In genomic region chr1:42865336-42865939, GRCm38 (mm10) we compare ENCODE assay signal across 15 mouse cellular contexts. TPM values are rescaled to one million over a fixed set of nuclear protein-coding genes. Genes with fewer than 3 reads are reported as not detected.
DNase-seq lines count a peak whose midpoint lies in the region; ATAC-seq and TF ChIP-seq lines count a peak whose summit lies in the region.
"Had no signal": no experiment of that assay in that cellular context is flagged by ENCODE, and none has a peak within 500 bp of the region (broad histone marks: within the 10 kb centered on the region; RNA-seq: fewer than 3 reads in every experiment).

No protein-coding gene starts in this region.

- no peak for DNase-seq in midbrain, embryonic 14.5 days
- DNase-seq in hindbrain, postnatal 0 days (ENCODE audit: low spot score) = no peak
- DNase-seq in splenic B cell, adult 2 months (ENCODE audit: low read depth, low spot score) = peak; percentile 5
- no peak for DNase-seq in gastrocnemius, postnatal 10 days
- DNase-seq: adrenal gland, postnatal 25 days; cerebellum, postnatal 25 days; kidney, postnatal 36 days; thymus, adult 2 months had no signal

- H3K9ac ChIP-seq in intestine, embryonic 16.5 days (ENCODE audit: low read depth, low read length) = no peak overlapping the region
- no peak overlapping the region for H3K9ac ChIP-seq in intestine, postnatal 0 days (ENCODE audit: low read depth, low read length)
- H3K9ac ChIP-seq in midbrain, embryonic 13.5 days (replicated peaks) = no peak overlapping the region
- H3K9ac ChIP-seq in midbrain, embryonic 14.5 days (replicated peaks; ENCODE audit: low read length) = no peak overlapping the region
- no peak overlapping the region for H3K9ac ChIP-seq in hindbrain, postnatal 0 days (replicated peaks; ENCODE audit: low read length)
- H3K9ac ChIP-seq: embryonic facial prominence, embryonic 12.5 days; limb, embryonic 12.5 days had no signal

- H3K4me2 ChIP-seq in intestine, embryonic 16.5 days (ENCODE audit: low read depth, low read length) = no peak overlapping the region
- H3K4me2 ChIP-seq in intestine, postnatal 0 days (replicated peaks; ENCODE audit: low read depth) = no peak overlapping the region
- no peak overlapping the region for H3K4me2 ChIP-seq in midbrain, embryonic 13.5 days (replicated peaks)
- no peak overlapping the region for H3K4me2 ChIP-seq in midbrain, embryonic 14.5 days (ENCODE audit: low read length)
- H3K4me2 ChIP-seq in hindbrain, postnatal 0 days (ENCODE audit: low read depth, low read length) = no peak overlapping the region
- H3K4me2 ChIP-seq: embryonic facial prominence, embryonic 12.5 days; limb, embryonic 12.5 days had no signal

- 90% methylated on average over 4 of the region's 4 CpGs for WGBS in intestine, embryonic 16.5 days
- 96% methylated on average over 4 of the region's 4 CpGs for WGBS in intestine, postnatal 0 days
- 94% methylated on average over 4 of the region's 4 CpGs for whole genome bisulfite sequencing in midbrain, embryonic 13.5 days
- whole genome bisulfite sequencing in midbrain, embryonic 14.5 days = 96% methylated on average over 4 of the region's 4 CpGs
- WGBS in hindbrain, postnatal 0 days = 99% methylated on average over 4 of the region's 4 CpGs

- no peaks in the 10 kb centered on the region for H3K9me3 ChIP-seq in intestine, embryonic 16.5 days (ENCODE audit: control insufficient read depth, low read length)
- H3K9me3 ChIP-seq in intestine, postnatal 0 days (ENCODE audit: control insufficient read depth) = no peaks in the 10 kb centered on the region
- no peaks in the 10 kb centered on the region for H3K9me3 ChIP-seq in midbrain, embryonic 13.5 days
- no peaks in the 10 kb centered on the region for H3K9me3 ChIP-seq in midbrain, embryonic 14.5 days (ENCODE audit: control insufficient read depth, low read length)
- no peaks in the 10 kb centered on the region for H3K9me3 ChIP-seq in hindbrain, postnatal 0 days (ENCODE audit: low read length)
- H3K9me3 ChIP-seq: embryonic facial prominence, embryonic 12.5 days; heart, embryonic 10.5 days; limb, embryonic 12.5 days had no signal

- H3K27ac ChIP-seq in intestine, embryonic 16.5 days (ENCODE audit: low read length) = no peak overlapping the region
- H3K27ac ChIP-seq in intestine, postnatal 0 days (ENCODE audit: low read depth, low read length) = no peak overlapping the region
- H3K27ac ChIP-seq in midbrain, embryonic 13.5 days = no peak overlapping the region
- H3K27ac ChIP-seq in midbrain, embryonic 14.5 days (replicated peaks; ENCODE audit: low read depth, low read length) = no peak overlapping the region
- no peak overlapping the region for H3K27ac ChIP-seq in hindbrain, postnatal 0 days
- H3K27ac ChIP-seq: embryonic facial prominence, embryonic 12.5 days; heart, embryonic 10.5 days; limb, embryonic 12.5 days had no signal

- no peaks in the 10 kb centered on the region for H3K4me1 ChIP-seq in intestine, embryonic 16.5 days (ENCODE audit: control insufficient read depth, insufficient read depth, low read length)
- H3K4me1 ChIP-seq in intestine, postnatal 0 days (replicated peaks; ENCODE audit: control insufficient read depth, insufficient read depth, low read length) = no peaks in the 10 kb centered on the region
- H3K4me1 ChIP-seq in midbrain, embryonic 13.5 days (replicated peaks) = no peaks in the 10 kb centered on the region
- H3K4me1 ChIP-seq in midbrain, embryonic 14.5 days (ENCODE audit: control insufficient read depth, insufficient read depth, low read length) = no peaks in the 10 kb centered on the region
- H3K4me1 ChIP-seq in hindbrain, postnatal 0 days (ENCODE audit: insufficient read depth, low read length) = no peaks in the 10 kb centered on the region
- H3K4me1 ChIP-seq: embryonic facial prominence, embryonic 12.5 days; limb, embryonic 12.5 days had no signal

- no peak for TF ChIP-seq CTCF in intestine, postnatal 0 days (IDR thresholded peaks at IDR 0.05; ENCODE audit: low read depth)
- TF ChIP-seq CTCF in hindbrain, postnatal 0 days (IDR thresholded peaks at IDR 0.05; ENCODE audit: low read depth) = no peak

- ATAC-seq in intestine, embryonic 16.5 days = peak; percentile 28; the same call in 1 of the 2 replicates
- no peak for ATAC-seq in intestine, postnatal 0 days
- peak; percentile 58 for ATAC-seq in midbrain, embryonic 13.5 days
- no peak for ATAC-seq in midbrain, embryonic 14.5 days (ENCODE audit: low FRiP score, low TSS enrichment)
- ATAC-seq in hindbrain, postnatal 0 days = 0 out of 2 replicates have a peak, but pooled peaks have one; percentile 21
- ATAC-seq: CD4-positive, CD25-positive, alpha-beta regulatory T cell, adult 4 months had no signal

- no peak overlapping the region for H3K4me3 ChIP-seq in intestine, embryonic 16.5 days (ENCODE audit: low read length)
- no peak overlapping the region for H3K4me3 ChIP-seq in intestine, postnatal 0 days (ENCODE audit: low read depth, low read length)
- no peak overlapping the region for H3K4me3 ChIP-seq in midbrain, embryonic 13.5 days (replicated peaks)
- H3K4me3 ChIP-seq in midbrain, embryonic 14.5 days (replicated peaks; ENCODE audit: low read depth, low read length) = no peak overlapping the region
- H3K4me3 ChIP-seq in hindbrain, postnatal 0 days (ENCODE audit: low read length) = no peak overlapping the region
- H3K4me3 ChIP-seq: embryonic facial prominence, embryonic 12.5 days; heart, embryonic 10.5 days; limb, embryonic 12.5 days had no signal

- 0 out of 2 replicates have a peak, but pooled peaks cover 2% of the 10 kb centered on the region for H3K36me3 ChIP-seq in intestine, embryonic 16.5 days (ENCODE audit: control insufficient read depth, insufficient read depth, low read length)
- peaks cover 19% of the 10 kb centered on the region; the same call in 1 of the 2 replicates for H3K36me3 ChIP-seq in intestine, postnatal 0 days (ENCODE audit: control insufficient read depth, insufficient read depth)
- H3K36me3 ChIP-seq in midbrain, embryonic 13.5 days = peaks cover 20% of the 10 kb centered on the region
- H3K36me3 ChIP-seq in midbrain, embryonic 14.5 days (ENCODE audit: control insufficient read depth, insufficient read depth, low read length) = peaks cover 20% of the 10 kb centered on the region
- H3K36me3 ChIP-seq in hindbrain, postnatal 0 days (ENCODE audit: insufficient read depth, low read length) = 0 out of 2 replicates have a peak, but pooled peaks cover 9% of the 10 kb centered on the region
- no peaks in the 10 kb centered on the region for H3K36me3 ChIP-seq in splenic B cell, adult 2 months (ENCODE audit: control insufficient read depth, insufficient read depth, low read length, poor library complexity, severe bottlenecking)

- H3K27me3 ChIP-seq in intestine, embryonic 16.5 days (replicated peaks; ENCODE audit: control insufficient read depth, insufficient read depth, low read length) = no peaks in the 10 kb centered on the region
- H3K27me3 ChIP-seq in intestine, postnatal 0 days (replicated peaks; ENCODE audit: control insufficient read depth, insufficient read depth, low read length) = no peaks in the 10 kb centered on the region
- H3K27me3 ChIP-seq in midbrain, embryonic 13.5 days = no peaks in the 10 kb centered on the region
- no peaks in the 10 kb centered on the region for H3K27me3 ChIP-seq in midbrain, embryonic 14.5 days (ENCODE audit: control insufficient read depth, insufficient read depth, low read length)
- H3K27me3 ChIP-seq in hindbrain, postnatal 0 days (ENCODE audit: insufficient read depth, low read length) = no peaks in the 10 kb centered on the region
- H3K27me3 ChIP-seq in splenic B cell, adult 2 months (ENCODE audit: control insufficient read depth, insufficient read depth, low read length, poor library complexity, severe bottlenecking) = no peaks in the 10 kb centered on the region
- H3K27me3 ChIP-seq: embryonic facial prominence, embryonic 12.5 days; limb, embryonic 12.5 days had no signal

RNA-seq across cellular contexts. Expression of gene Mrps9, which starts 14.4 kb away (rescaled TPM):
- 61.6 and 65.6 TPM in 2 replicates for polyA plus RNA-seq in intestine, embryonic 16.5 days (2015; fragmentation: Nextera tagmentation; extraction: Ambion mirVana)
- 37.1 and 38.3 TPM in 2 replicates for polyA plus RNA-seq in intestine, postnatal 0 days (2015; fragmentation: Nextera tagmentation; extraction: Ambion mirVana)
- polyA plus RNA-seq in midbrain, embryonic 13.5 days (2015; fragmentation: Nextera tagmentation; extraction: Ambion mirVana) = 40.7 and 42.2 TPM in 2 replicates
- polyA plus RNA-seq in midbrain, embryonic 14.5 days (2014; fragmentation: Nextera tagmentation; extraction: Ambion mirVana) = 35.3 and 39.4 TPM in 2 replicates
- total RNA-seq in hindbrain, postnatal 0 days (2014; rRNA removed) = 21.2 and 27.8 TPM in 2 replicates
- polyA plus RNA-seq in hindbrain, postnatal 0 days (2015; fragmentation: Nextera tagmentation; extraction: Ambion mirVana) = 33.6 and 36.9 TPM in 2 replicates
- 10 to 100 TPM; 43.9 to 47.8 TPM for total RNA-seq in gastrocnemius, postnatal 10 days (2021)

Comparison
In these comparisons a context has a peak if more than half of its experiments do, and no peak if none do; other contexts are left out.
1. ATAC-seq: peak in intestine, embryonic 16.5 days (single experiment), midbrain, embryonic 13.5 days (single experiment) and hindbrain, postnatal 0 days (single experiment); none in intestine, postnatal 0 days (single experiment) and midbrain, embryonic 14.5 days (single experiment).